In the genomic region with DNA sequence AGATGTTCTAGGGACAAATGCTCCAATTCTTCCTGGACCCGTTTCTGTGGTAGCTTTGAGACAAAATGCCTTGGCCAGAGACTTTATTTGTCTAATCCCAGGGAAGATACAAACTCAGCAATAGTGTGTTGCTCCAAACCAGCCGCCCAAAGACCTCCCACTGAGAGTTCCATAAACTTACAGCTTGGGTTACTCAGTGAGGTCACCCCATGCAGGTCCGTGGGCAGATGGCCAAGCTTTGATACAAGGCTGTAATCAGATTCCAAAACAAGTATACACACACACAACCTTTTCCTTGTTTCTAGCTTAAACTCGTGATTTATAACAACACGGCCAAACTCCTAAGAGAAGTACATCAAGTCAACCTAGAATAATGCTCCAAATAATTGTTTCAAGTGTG, we compare ENCODE assay signal across 8 mouse cellular contexts.
DNase-seq lines count a peak whose midpoint lies in the region; ATAC-seq and TF ChIP-seq lines count a peak whose summit lies in the region.

No protein-coding gene starts in this region.

- H3K4me1 ChIP-seq in heart, adult 2 months (ENCODE audit: control insufficient read depth, insufficient read depth, low read length): no peaks in the 10 kb centered on the region; the same call in 1 of the 2 replicates
- no peaks in the 10 kb centered on the region for H3K4me1 ChIP-seq in heart, embryonic 11.5 days (ENCODE audit: control insufficient read depth, insufficient read depth, low read length)
- H3K4me1 ChIP-seq in hindbrain, embryonic 16.5 days (ENCODE audit: control insufficient read depth, insufficient read depth, low read depth, low read length): no peaks in the 10 kb centered on the region; the same call in none of the 2 replicates

- H3K4me2 ChIP-seq in heart, embryonic 11.5 days: no peak overlapping the region
- H3K4me2 ChIP-seq in hindbrain, embryonic 16.5 days (ENCODE audit: low read length): no peak overlapping the region

- no peaks in the 10 kb centered on the region for H3K79me2 ChIP-seq in heart, adult 2 months (replicated peaks; ENCODE audit: control insufficient read depth, insufficient read depth, low read length)

- no peak overlapping the region for H3K4me3 ChIP-seq in heart, adult 2 months
- H3K4me3 ChIP-seq in heart, embryonic 11.5 days (ENCODE audit: low read depth, low read length): no peak overlapping the region
- no peak overlapping the region for H3K4me3 ChIP-seq in hindbrain, embryonic 16.5 days (ENCODE audit: low read length)

- CTCF ChIA-PET in Patski (lab: Charles Lee): interaction anchor here (1.0 to 1.3 kb wide), 4 partner anchors 16 to 122 kb away, joined by 3 to 4 read pairs (median 3); no protein-coding TSS in a partner anchor

- no peaks in the 10 kb centered on the region for H3K9me3 ChIP-seq in heart, embryonic 11.5 days (replicated peaks; ENCODE audit: control insufficient read depth, low read length)
- no peaks in the 10 kb centered on the region for H3K9me3 ChIP-seq in hindbrain, embryonic 16.5 days (ENCODE audit: control insufficient read depth, low read length)

- peak; percentile 15 to 25 for DNase-seq in heart, adult 2 months
- peak; percentile 42 for DNase-seq in Patski (ENCODE audit: low read depth, low spot score)
- peak; percentile 71 for DNase-seq in gastrocnemius, adult 18-20 months (ENCODE audit: low spot score)
- peak; percentile 84 for DNase-seq in kidney, postnatal 14 days
- DNase-seq in spleen, postnatal 10 days (ENCODE audit: low spot score in 2 of 2): no peak

- H3K27ac ChIP-seq in heart, adult 2 months: no peak overlapping the region
- H3K27ac ChIP-seq in heart, embryonic 11.5 days (ENCODE audit: low read depth, low read length): no peak overlapping the region
- no peak overlapping the region for H3K27ac ChIP-seq in hindbrain, embryonic 16.5 days (ENCODE audit: low read depth, low read length)

- no peak for TF ChIP-seq CTCF in heart, adult 2 months (IDR thresholded peaks at IDR 0.05)
- no peak for TF ChIP-seq CTCF in Patski (IDR thresholded peaks at IDR 0.05)

- no peak for ATAC-seq in heart, embryonic 11.5 days (replicated peaks; ENCODE audit: insufficient number of reproducible peaks, low FRiP score, low TSS enrichment)
- ATAC-seq in Patski: no peak
- ATAC-seq in frontal cortex, adult (ENCODE audit: low TSS enrichment): no peak
- no peak for ATAC-seq in hindbrain, embryonic 16.5 days

- intact Hi-C loops in heart, adult 2 months (cut with DNase I): no loop called here

- H3K27me3 ChIP-seq in heart, adult 2 months (ENCODE audit: control insufficient read depth, insufficient read depth, low read length): no peaks in the 10 kb centered on the region
- no peaks in the 10 kb centered on the region for H3K27me3 ChIP-seq in heart, embryonic 11.5 days (ENCODE audit: control insufficient read depth, insufficient read depth, low read length)
- no peaks in the 10 kb centered on the region for H3K27me3 ChIP-seq in Patski
- H3K27me3 ChIP-seq in hindbrain, embryonic 16.5 days (replicated peaks; ENCODE audit: control insufficient read depth, insufficient read depth, low read length): no peaks in the 10 kb centered on the region

- TF ChIP-seq POLR2A in heart, adult 2 months (IDR thresholded peaks at IDR 0.05; ENCODE audit: insufficient read depth, low read depth, low read length): no peak

- in situ Hi-C loops in Patski (cut with MboI; ENCODE audit: low pct_unique_long_range_greater_than_20kb): no loop called here

- H3K9ac ChIP-seq in heart, adult 2 months (ENCODE audit: low read depth, low read length): no peak overlapping the region
- H3K9ac ChIP-seq in heart, embryonic 11.5 days (ENCODE audit: low read depth, low read length): no peak overlapping the region
- no peak overlapping the region for H3K9ac ChIP-seq in hindbrain, embryonic 16.5 days (ENCODE audit: low read depth, low read length)

- no peak for TF ChIP-seq EP300 in heart, adult 2 months (IDR thresholded peaks at IDR 0.05; ENCODE audit: insufficient read depth, low read depth, low read length)

- H3K36me3 ChIP-seq in heart, adult 2 months (ENCODE audit: control insufficient read depth, insufficient read depth, low read length): no peaks in the 10 kb centered on the region
- no peaks in the 10 kb centered on the region for H3K36me3 ChIP-seq in heart, embryonic 11.5 days (ENCODE audit: control insufficient read depth, insufficient read depth, low read length)
- no peaks in the 10 kb centered on the region for H3K36me3 ChIP-seq in hindbrain, embryonic 16.5 days (ENCODE audit: control insufficient read depth, insufficient read depth, low read length)

- 57% methylated on average over 5 of the region's 5 CpGs for WGBS in heart, adult 2 months
- WGBS in heart, embryonic 11.5 days (ENCODE audit: insufficient replicate concordance): 53% methylated on average over 5 of the region's 5 CpGs
- 40% methylated on average over 5 of the region's 5 CpGs for WGBS in hindbrain, embryonic 16.5 days

- POLR2A ChIA-PET in Patski (lab: Charles Lee): no interaction called here

Comparison
In these comparisons a context has a peak if more than half of its experiments do, and no peak if none do; other contexts are left out.
1. DNase-seq: peak in heart, adult 2 months (2 of 2), Patski (single experiment), gastrocnemius, adult 18-20 months (single experiment) and kidney, postnatal 14 days (single experiment); none in spleen, postnatal 10 days (0 of 2).